Mouse (Mus musculus) limb, embryonic 11.5 days (tissue): ENCODE data around the gene Ugt1a6b. TPM values are rescaled to one million over a fixed set of nuclear protein-coding genes. Genes with fewer than 3 reads are reported as not detected.

Experiments used
- ATAC-seq: fragments of 200-750 bp; cut with Nextera tagmentation; 2 replicates; pipeline ENCODE4 v1.8.0; 2017; ENCODE audit warnings: low read depth; ENCODE audit not compliant: insufficient number of reproducible peaks, low FRiP score, low TSS enrichment
- DNase-seq: peaks from one replicate; pipeline ENCODE4 v3.0.0-alpha.2; 2015; ENCODE audit warnings: low spot score
- H3K27ac ChIP-seq: fragments of 300-500 bp; sonication (generic); replicated peaks from 2 replicates; pipeline ENCODE4 v1.5.1; 2014; ENCODE audit warnings: low read depth, mild to moderate bottlenecking, low read length
- H3K27me3 ChIP-seq: fragments of 300-500 bp; sonication (generic); 2 replicates; pipeline ENCODE4 v1.6.1; 2014; ENCODE audit warnings: mild to moderate bottlenecking, low read length, mixed read lengths; ENCODE audit not compliant: control insufficient read depth, insufficient read depth
- H3K36me3 ChIP-seq: fragments of 300-500 bp; sonication (generic); 2 replicates; pipeline ENCODE4 v1.6.1; 2014; ENCODE audit warnings: mild to moderate bottlenecking, low read length, moderate library complexity, mixed read lengths; ENCODE audit not compliant: control insufficient read depth, insufficient read depth
- H3K4me1 ChIP-seq: fragments of 300-500 bp; sonication (generic); 2 replicates; pipeline ENCODE4 v1.6.1; 2014; ENCODE audit warnings: low read length, mixed read lengths; ENCODE audit not compliant: control insufficient read depth, insufficient read depth
- H3K4me2 ChIP-seq: fragments of 300-500 bp; sonication (generic); 2 replicates; pipeline ENCODE4 v1.6.1; 2014; ENCODE audit warnings: low read depth, mild to moderate bottlenecking, moderate library complexity; ENCODE audit not compliant: severe bottlenecking
- H3K4me3 ChIP-seq: fragments of 300-500 bp; sonication (generic); 2 replicates; pipeline ENCODE4 v1.5.1; 2014; ENCODE audit warnings: low read depth, low read length
- H3K9ac ChIP-seq: fragments of 300-500 bp; sonication (generic); 2 replicates; pipeline ENCODE4 v1.6.1; 2014; ENCODE audit warnings: mild to moderate bottlenecking, low read length
- H3K9me3 ChIP-seq: fragments of 300-500 bp; sonication (generic); 2 replicates; pipeline ENCODE4 v1.6.1; 2016; ENCODE audit warnings: low read length; ENCODE audit not compliant: control insufficient read depth
- WGBS: fragments of 180-500 bp; shearing (Covaris S2); extraction: QIAGEN DNeasy Blood & Tissue Kit; methylation state at CpG from one replicate; pipeline ENCODE4 v1.1.7; 2014; 5-methylcytosine and 5-hydroxymethylcytosine counted together
- polyA plus RNA-seq: library from polyadenylated mRNA; unstranded; fragments of >200 nt; fragmentation: Nextera tagmentation; extraction: Ambion mirVana; gene quantifications from 2 replicates; pipeline ENCODE4 v1.2.1, GENCODE M21; 2014

Ugt1a6b gene
- polyA plus RNA-seq, 1 experiment from 2014 or later: not detected

DNA sequence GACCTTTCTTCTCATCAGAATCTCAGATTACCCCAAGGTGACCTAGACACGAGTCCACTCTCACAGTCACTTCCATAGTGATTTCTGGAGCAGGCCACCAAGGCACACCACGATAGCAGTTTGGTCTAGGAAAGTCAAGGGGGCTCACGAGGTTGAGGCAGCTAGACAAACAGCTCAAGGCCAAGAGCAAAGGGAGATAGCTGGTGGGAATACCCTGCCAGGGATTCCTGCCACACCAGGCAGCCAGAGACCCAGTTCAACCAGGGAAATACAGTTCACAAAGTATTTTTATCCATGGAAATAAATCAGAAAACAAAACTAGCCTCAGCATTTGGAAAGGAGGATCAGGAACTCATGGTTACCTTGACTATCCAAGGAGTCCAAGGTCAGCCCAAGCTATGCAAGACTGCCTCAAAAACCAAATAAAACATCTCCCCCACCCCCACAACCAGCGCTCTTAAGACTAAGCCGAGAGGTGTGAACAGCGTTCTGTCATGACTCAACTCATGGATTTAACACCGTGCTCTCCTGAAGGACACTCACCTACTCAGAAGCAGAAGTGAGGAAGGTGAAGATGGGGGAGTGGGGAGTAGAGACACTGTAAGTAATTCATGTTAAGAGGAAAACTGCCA, 161.3 kb downstream of the Ugt1a6b start:
- Histone ChIP-seq H3K4me2 (no peak overlapping the region), H3K9me3 (peaks cover 44% of the 10 kb centered on the region), H3K4me1 (no peaks in the 10 kb centered on the region), H3K27ac (no peak overlapping the region), H3K27me3 (no peaks in the 10 kb centered on the region), H3K4me3 (no peak overlapping the region), H3K9ac (no peak overlapping the region), H3K36me3 (peaks cover 85% of the 10 kb centered on the region)
- no peak for ATAC-seq
- no peak for DNase-seq
- 88% methylated on average over 7 of the region's 7 CpGs for WGBS

DNA sequence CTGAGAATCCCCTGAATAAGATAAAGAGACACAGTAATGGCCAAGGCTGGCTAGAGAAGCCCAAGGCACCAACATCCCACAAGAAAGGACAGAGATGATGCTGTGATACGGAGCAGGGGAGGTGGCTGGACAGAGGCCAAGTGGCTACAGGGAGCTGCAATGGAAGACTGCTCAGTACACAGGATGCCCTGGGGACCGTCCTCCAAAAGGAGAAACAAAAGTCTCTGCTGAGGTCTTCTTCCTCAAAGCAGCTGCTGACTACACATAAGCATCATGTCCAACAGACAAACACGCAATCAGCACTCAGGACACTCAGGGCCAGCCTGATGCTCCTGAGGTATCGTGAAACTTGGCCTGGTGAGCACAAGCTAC, 161.8 kb downstream of the Ugt1a6b start:
- Histone ChIP-seq H3K4me3 (no peak overlapping the region), H3K9me3 (peaks cover 39% of the 10 kb centered on the region), H3K27me3 (no peaks in the 10 kb centered on the region), H3K27ac (no peak overlapping the region), H3K4me1 (no peaks in the 10 kb centered on the region), H3K4me2 (no peak overlapping the region), H3K9ac (no peak overlapping the region), H3K36me3 (peaks cover 90% of the 10 kb centered on the region)
- ATAC-seq (no peak), DNase-seq (no peak)
- 82% methylated on average over 4 of the region's 4 CpGs for WGBS

DNA sequence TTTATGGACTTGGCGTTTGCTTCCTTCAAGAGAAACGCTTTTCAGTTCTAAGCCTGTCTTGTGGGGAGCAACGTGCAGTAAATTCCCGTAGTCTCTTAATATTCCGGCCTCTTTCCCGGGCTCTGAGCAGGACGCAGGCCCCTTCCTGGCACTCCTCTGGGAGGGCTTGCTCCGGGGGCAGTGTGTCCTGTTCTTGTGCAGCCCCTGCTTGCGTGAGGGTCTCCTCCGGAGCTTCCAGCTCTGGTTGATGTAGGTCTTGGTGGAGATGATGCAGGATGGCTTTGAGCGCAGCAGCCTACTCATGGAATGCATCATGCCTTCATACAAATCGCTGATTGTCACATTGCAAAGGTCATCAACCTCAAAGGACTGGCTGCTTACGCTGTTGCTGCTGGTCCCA, 163.1 kb downstream of the Ugt1a6b start:
- Histone ChIP-seq H3K36me3 (peaks cover 86% of the 10 kb centered on the region), H3K9ac (no peak overlapping the region), H3K4me2 (no peak overlapping the region), H3K27me3 (no peaks in the 10 kb centered on the region), H3K9me3 (peaks cover 32% of the 10 kb centered on the region), H3K27ac (no peak overlapping the region), H3K4me3 (no peak overlapping the region), H3K4me1 (no peaks in the 10 kb centered on the region)
- WGBS: 89% methylated on average over 13 of the region's 13 CpGs
- DNase-seq (no peak), ATAC-seq (no peak)

DNA sequence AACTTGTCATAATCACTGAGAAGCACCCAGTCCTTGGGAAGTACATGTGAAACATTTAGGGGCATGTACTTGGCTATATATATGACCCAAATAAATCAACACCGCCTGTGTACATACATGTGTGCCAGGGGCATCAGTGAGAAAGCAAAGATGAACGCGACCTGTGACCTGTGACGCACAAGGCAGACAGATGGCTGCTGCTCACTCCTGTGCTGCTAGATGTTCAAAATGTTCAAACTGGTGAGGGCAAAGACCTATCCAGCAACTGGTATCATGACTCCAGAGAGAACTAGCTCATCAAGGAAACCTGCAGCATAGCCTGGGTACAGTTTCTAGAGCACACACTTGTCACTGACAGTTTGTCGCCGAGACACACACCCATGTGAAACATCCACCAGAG, 164.4 kb downstream of the Ugt1a6b start:
- Histone ChIP-seq H3K4me3 (no peak overlapping the region), H3K27me3 (no peaks in the 10 kb centered on the region), H3K9ac (no peak overlapping the region), H3K4me2 (no peak overlapping the region), H3K9me3 (peaks cover 25% of the 10 kb centered on the region), H3K4me1 (no peaks in the 10 kb centered on the region), H3K36me3 (peaks cover 87% of the 10 kb centered on the region), H3K27ac (no peak overlapping the region)
- 92% methylated on average over 6 of the region's 6 CpGs for WGBS
- ATAC-seq (no peak), DNase-seq (no peak)

DNA sequence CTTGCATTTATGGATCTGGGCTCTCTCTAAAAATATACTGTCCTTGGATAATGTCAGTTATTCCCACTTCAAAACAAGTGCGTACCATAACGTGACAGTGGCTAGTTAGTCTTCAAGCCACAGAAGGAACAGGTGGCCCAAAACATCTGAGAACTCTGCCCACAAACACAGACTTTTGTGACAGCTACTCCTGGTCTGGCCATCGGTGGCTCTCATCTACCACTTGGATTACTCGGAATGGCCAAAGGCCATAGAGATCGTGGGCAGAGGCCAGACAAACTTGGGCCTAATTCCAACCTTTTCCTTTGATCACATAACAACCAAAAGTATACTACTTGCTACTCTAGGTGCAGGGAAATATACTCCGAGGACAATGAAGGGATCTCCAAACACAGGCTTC, 165.0 kb downstream of the Ugt1a6b start:
- Histone ChIP-seq H3K4me2 (no peak overlapping the region), H3K36me3 (peaks cover 86% of the 10 kb centered on the region), H3K27me3 (no peaks in the 10 kb centered on the region), H3K4me3 (no peak overlapping the region), H3K9me3 (peaks cover 20% of the 10 kb centered on the region), H3K27ac (no peak overlapping the region), H3K9ac (no peak overlapping the region), H3K4me1 (no peaks in the 10 kb centered on the region)
- ATAC-seq: no peak
- DNase-seq: no peak
- WGBS: 87% methylated on average over 6 of the region's 6 CpGs

Other genes with a start within 250 kb of the Ugt1a6b start
- gene Dgkd, start 250.0 kb upstream of the Ugt1a6b start, polyA plus RNA-seq: 37.5 and 39.1 TPM in 2 replicates
- gene Usp40, start 94.7 kb upstream of the Ugt1a6b start, polyA plus RNA-seq: 37.9 and 38.5 TPM in 2 replicates
- gene Ugt1a10, start 47.9 kb upstream of the Ugt1a6b start, polyA plus RNA-seq: not detected in 2 replicates
- gene Ugt1a9, start 32.5 kb upstream of the Ugt1a6b start, polyA plus RNA-seq: not detected in 2 replicates
- gene Ugt1a8, start 15.4 kb upstream of the Ugt1a6b start, polyA plus RNA-seq: not detected in 2 replicates
- gene Ugt1a7c, start 8.2 kb upstream of the Ugt1a6b start, polyA plus RNA-seq: 0.79 and 1.0 TPM in 2 replicates
- gene Ugt1a6a, start 31.6 kb downstream of the Ugt1a6b start, polyA plus RNA-seq: 0.04 and 0.34 TPM in 2 replicates
- not detected in 2 replicates for gene Ugt1a5, start 62.8 kb downstream of the Ugt1a6b start, polyA plus RNA-seq
- gene Ugt1a2, start 97.3 kb downstream of the Ugt1a6b start, polyA plus RNA-seq: not detected in 2 replicates
- gene Dnajb3, start 102.5 kb downstream of the Ugt1a6b start, polyA plus RNA-seq: 10.7 and 12.8 TPM in 2 replicates
- not detected in 2 replicates for gene Ugt1a1, start 108.7 kb downstream of the Ugt1a6b start, polyA plus RNA-seq
- gene Mroh2a, start 123.7 kb downstream of the Ugt1a6b start, polyA plus RNA-seq: 1.6 and 1.9 TPM in 2 replicates
- gene Hjurp, start 174.4 kb downstream of the Ugt1a6b start, polyA plus RNA-seq: 174 and 204 TPM in 2 replicates
- gene Trpm8, start 174.4 kb downstream of the Ugt1a6b start, polyA plus RNA-seq: not detected in 2 replicates